Mouse (Mus musculus) neural tube, embryonic 12.5 days (tissue): ENCODE measurements at regions not wholly inside any gene's neighbourhood (a gene's known extent, or its start where the extent isn't known, plus 50 kb on each side); places are given as distances from the start of the nearest gene placed in this dataset.

ENCODE experiments used
- ATAC-seq: fragments of 200-750 bp; cut with Nextera tagmentation; 2 replicates; pipeline ENCODE4 v1.8.0; 2017; ENCODE audit warnings: low read depth, mild to moderate bottlenecking, moderate TSS enrichment, moderate library complexity; ENCODE audit not compliant: low FRiP score
- H3K27ac ChIP-seq: fragments of 300-500 bp; sonication (generic); 2 replicates; pipeline ENCODE4 v1.5.1; 2016
- H3K27me3 ChIP-seq: fragments of 300-500 bp; sonication (generic); replicated peaks from 2 replicates; pipeline ENCODE4 v1.6.1; 2016; ENCODE audit warnings: mild to moderate bottlenecking
- H3K36me3 ChIP-seq: fragments of 300-500 bp; sonication (generic); 2 replicates; pipeline ENCODE4 v1.6.1; 2016; ENCODE audit warnings: mild to moderate bottlenecking
- H3K4me1 ChIP-seq: fragments of 300-500 bp; sonication (generic); 2 replicates; pipeline ENCODE4 v1.6.1; 2016
- H3K4me2 ChIP-seq: fragments of 300-500 bp; sonication (generic); replicated peaks from 2 replicates; pipeline ENCODE4 v1.6.1; 2016; ENCODE audit warnings: mild to moderate bottlenecking
- H3K4me3 ChIP-seq: fragments of 300-500 bp; sonication (generic); 2 replicates; pipeline ENCODE4 v1.5.1; 2016
- H3K9ac ChIP-seq: fragments of 300-500 bp; sonication (generic); 2 replicates; pipeline ENCODE4 v1.6.1; 2016; ENCODE audit warnings: mild to moderate bottlenecking
- H3K9me3 ChIP-seq: fragments of 300-500 bp; sonication (generic); 2 replicates; pipeline ENCODE4 v1.6.1; 2016; ENCODE audit warnings: mild to moderate bottlenecking
- WGBS: fragments of 180-500 bp; shearing (Covaris S2); methylation state at CpG from one replicate; pipeline ENCODE4 v1.1.7; 2016; 5-methylcytosine and 5-hydroxymethylcytosine counted together

DNA sequence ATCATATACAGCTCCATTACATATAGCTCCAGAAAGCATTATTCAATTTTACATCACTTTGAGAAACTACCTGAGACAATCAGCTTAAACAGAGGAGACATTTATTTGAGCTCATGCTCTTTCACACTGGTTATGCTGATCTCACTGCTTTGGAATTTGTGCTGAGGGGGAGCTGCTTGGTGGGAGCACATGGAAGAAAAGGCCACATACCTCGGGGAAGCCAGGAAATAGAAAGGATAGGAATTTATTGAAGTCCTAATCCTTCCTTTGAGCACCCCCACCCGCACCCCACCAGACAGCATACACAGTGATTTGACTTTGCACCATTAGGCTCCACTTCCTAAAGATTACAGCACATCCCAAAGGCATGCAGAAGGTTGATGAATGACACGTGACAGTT is 296.0 kb upstream of the Slc35b3 start:
- Histone ChIP-seq H3K4me1 (no peaks in the 10 kb centered on the region), H3K27ac (no peak overlapping the region), H3K4me2 (no peak overlapping the region), H3K27me3 (no peaks in the 10 kb centered on the region), H3K4me3 (no peak overlapping the region), H3K9ac (no peak overlapping the region), H3K36me3 (no peaks in the 10 kb centered on the region), H3K9me3 (no peaks in the 10 kb centered on the region)
- 59% methylated on average over 3 of the region's 3 CpGs for WGBS
- no peak for ATAC-seq

GRCm38 (mm10) chr13:39255338-39255737 is 294.7 kb upstream of the Slc35b3 start:
- WGBS: 83% methylated on average over 3 of the region's 3 CpGs
- Histone ChIP-seq H3K27ac (no peak overlapping the region), H3K9ac (no peak overlapping the region), H3K27me3 (no peaks in the 10 kb centered on the region), H3K4me1 (no peaks in the 10 kb centered on the region), H3K4me2 (no peak overlapping the region), H3K36me3 (no peaks in the 10 kb centered on the region), H3K4me3 (no peak overlapping the region), H3K9me3 (no peaks in the 10 kb centered on the region)
- ATAC-seq: no peak

- no peak for ATAC-seq
These were observed 291.9 kb upstream of the Slc35b3 start for GRCm38 (mm10) chr13:39252591-39252990.

DNA sequence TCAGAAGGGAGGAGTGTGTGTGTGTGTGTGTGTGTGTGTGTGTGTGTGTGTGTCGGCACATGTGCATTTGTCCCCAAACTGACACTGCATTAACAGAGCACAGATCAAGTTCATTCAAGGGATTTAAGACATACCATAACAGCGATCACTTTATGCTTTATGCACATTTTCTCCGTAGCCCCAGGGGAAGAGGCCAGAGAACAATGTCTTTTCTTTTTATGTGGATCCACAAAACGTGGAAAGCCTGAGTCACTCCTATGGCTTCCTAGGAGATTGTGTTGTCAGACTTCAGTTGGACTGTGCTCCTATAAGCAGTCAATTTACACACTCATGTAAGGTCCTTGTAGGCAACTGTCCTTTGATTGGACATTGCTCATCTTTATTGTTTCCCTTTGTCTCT is 289.4 kb upstream of the Slc35b3 start:
- no peak overlapping the region for H3K27ac ChIP-seq
- H3K27me3 ChIP-seq: no peaks in the 10 kb centered on the region
- no peaks in the 10 kb centered on the region for H3K36me3 ChIP-seq
- WGBS: 75% methylated on average over 4 of the region's 4 CpGs
- no peak for ATAC-seq
- H3K9ac ChIP-seq: no peak overlapping the region
- H3K9me3 ChIP-seq: no peaks in the 10 kb centered on the region
- H3K4me3 ChIP-seq: no peak overlapping the region
- no peak overlapping the region for H3K4me2 ChIP-seq
- no peaks in the 10 kb centered on the region for H3K4me1 ChIP-seq

More at GRCm38 (mm10) chr13:39252591-39252990, 291.9 kb upstream of the Slc35b3 start:
- Histone ChIP-seq H3K4me3 (no peak overlapping the region), H3K27me3 (no peaks in the 10 kb centered on the region), H3K9me3 (no peaks in the 10 kb centered on the region), H3K4me1 (no peaks in the 10 kb centered on the region), H3K27ac (no peak overlapping the region), H3K4me2 (no peak overlapping the region), H3K36me3 (no peaks in the 10 kb centered on the region), H3K9ac (no peak overlapping the region)
- WGBS: 90% methylated on average over 3 of the region's 3 CpGs

DNA sequence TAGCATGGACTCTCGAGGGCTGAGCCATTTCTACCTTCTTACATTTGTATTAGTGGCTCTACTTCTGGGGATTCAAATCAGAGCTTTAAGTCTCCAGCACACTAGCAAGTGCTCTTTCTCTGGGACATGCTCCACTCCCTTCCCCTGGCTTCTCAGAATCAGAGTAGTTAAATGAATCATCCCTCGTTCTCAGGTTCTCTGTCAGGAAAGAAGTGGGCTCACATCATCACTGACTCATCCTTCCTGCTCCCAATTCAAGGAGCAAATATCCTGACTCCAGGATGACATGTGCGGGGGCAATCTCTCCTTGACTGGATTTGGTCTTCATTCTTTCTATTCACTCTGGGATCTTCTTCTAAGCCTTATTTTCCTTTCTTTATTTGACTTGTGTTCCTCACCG is 266.2 kb upstream of the Slc35b3 start:
- no peaks in the 10 kb centered on the region for H3K36me3 ChIP-seq
- no peaks in the 10 kb centered on the region for H3K27me3 ChIP-seq
- no peak overlapping the region for H3K27ac ChIP-seq
- H3K4me1 ChIP-seq: no peaks in the 10 kb centered on the region
- H3K9me3 ChIP-seq: no peaks in the 10 kb centered on the region
- H3K4me2 ChIP-seq: no peak overlapping the region
- no peak overlapping the region for H3K9ac ChIP-seq
- no peak for ATAC-seq
- 83% methylated on average over 4 of the region's 4 CpGs for WGBS
- H3K4me3 ChIP-seq: no peak overlapping the region

DNA sequence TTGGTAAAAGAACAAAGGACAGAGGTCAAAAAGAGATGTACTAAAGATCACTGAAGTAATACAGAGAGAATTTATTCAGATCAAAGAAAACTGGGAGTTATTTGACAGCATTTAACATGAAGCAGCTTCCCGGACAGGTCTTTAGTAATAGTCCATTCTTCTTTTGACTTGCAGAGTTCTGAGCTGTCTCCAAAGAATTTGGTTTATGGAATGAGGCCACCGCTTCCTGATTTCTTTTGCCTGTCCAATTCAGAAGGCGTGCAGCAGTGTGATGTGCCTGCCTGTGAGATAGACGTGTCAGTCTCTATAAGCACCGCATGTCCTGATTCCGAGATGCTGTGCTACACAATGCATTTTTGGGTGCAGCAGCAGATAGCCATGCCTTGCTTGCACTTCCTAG is 265.0 kb upstream of the Slc35b3 start:
- 86% methylated on average over 6 of the region's 6 CpGs for WGBS
- no peak overlapping the region for H3K4me3 ChIP-seq
- H3K9ac ChIP-seq: no peak overlapping the region

GRCm38 (mm10) chr13:39211076-39211475 is 250.4 kb upstream of the Slc35b3 start:
- no peak for ATAC-seq
- H3K4me1 ChIP-seq: no peaks in the 10 kb centered on the region
- no peaks in the 10 kb centered on the region for H3K27me3 ChIP-seq
- H3K4me2 ChIP-seq: no peak overlapping the region
- H3K36me3 ChIP-seq: no peaks in the 10 kb centered on the region
- no peaks in the 10 kb centered on the region for H3K9me3 ChIP-seq
- WGBS: 91% methylated on average over 8 of the region's 8 CpGs
- H3K4me3 ChIP-seq: no peak overlapping the region
- H3K27ac ChIP-seq: no peak overlapping the region
- H3K9ac ChIP-seq: no peak overlapping the region

More for the DNA sequence above, 265.0 kb upstream of the Slc35b3 start:
- Histone ChIP-seq H3K9me3 (no peaks in the 10 kb centered on the region), H3K27me3 (no peaks in the 10 kb centered on the region), H3K4me2 (no peak overlapping the region), H3K36me3 (no peaks in the 10 kb centered on the region), H3K4me1 (no peaks in the 10 kb centered on the region), H3K27ac (no peak overlapping the region)
- ATAC-seq: no peak

GRCm38 (mm10) chr13:39183715-39184179 is 223.1 kb upstream of the Slc35b3 start:
- no peaks in the 10 kb centered on the region for H3K9me3 ChIP-seq
- H3K36me3 ChIP-seq: no peaks in the 10 kb centered on the region
- H3K9ac ChIP-seq: no peak overlapping the region
- no peak overlapping the region for H3K4me3 ChIP-seq
- 57% methylated on average over 2 of the region's 2 CpGs for WGBS
- ATAC-seq: no peak
- no peaks in the 10 kb centered on the region for H3K27me3 ChIP-seq
- H3K27ac ChIP-seq: no peak overlapping the region
- H3K4me1 ChIP-seq: no peaks in the 10 kb centered on the region
- H3K4me2 ChIP-seq: no peak overlapping the region

GRCm38 (mm10) chr13:39161980-39162379 is 201.3 kb upstream of the Slc35b3 start:
- no peak overlapping the region for H3K9ac ChIP-seq
- WGBS: 58% methylated on average over 2 of the region's 2 CpGs
- no peaks in the 10 kb centered on the region for H3K27me3 ChIP-seq
- no peak for ATAC-seq
- no peak overlapping the region for H3K4me2 ChIP-seq
- no peaks in the 10 kb centered on the region for H3K4me1 ChIP-seq
- H3K27ac ChIP-seq: no peak overlapping the region
- H3K9me3 ChIP-seq: no peaks in the 10 kb centered on the region
- no peaks in the 10 kb centered on the region for H3K36me3 ChIP-seq
- no peak overlapping the region for H3K4me3 ChIP-seq

GRCm38 (mm10) chr13:39127942-39128341 is 167.3 kb upstream of the Slc35b3 start:
- Histone ChIP-seq H3K27ac (no peak overlapping the region), H3K36me3 (no peaks in the 10 kb centered on the region), H3K4me3 (no peak overlapping the region), H3K4me2 (no peak overlapping the region), H3K9me3 (no peaks in the 10 kb centered on the region), H3K27me3 (no peaks in the 10 kb centered on the region), H3K4me1 (no peaks in the 10 kb centered on the region), H3K9ac (no peak overlapping the region)
- no peak for ATAC-seq
- WGBS: 92% methylated on average over 1 of the region's 1 CpGs

DNA sequence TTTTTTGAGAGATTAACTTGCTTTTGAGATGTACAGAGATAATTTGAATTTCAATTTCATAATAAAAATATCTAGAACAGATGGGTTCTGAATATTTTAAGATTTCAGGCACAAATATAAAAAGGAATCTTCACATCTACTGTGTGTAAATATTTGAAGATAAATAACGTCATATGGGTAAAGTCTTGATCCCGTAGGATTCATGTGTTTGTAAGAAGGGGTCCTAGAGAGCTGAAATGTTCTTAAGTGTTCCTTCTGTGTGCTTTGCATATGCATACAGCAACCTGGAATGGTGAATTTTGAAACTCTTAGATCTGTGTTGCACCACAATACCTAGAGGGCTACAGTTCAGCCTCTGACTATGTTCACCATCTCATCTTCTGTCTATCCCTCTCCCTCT is 131.4 kb upstream of the Slc35b3 start:
- H3K27ac ChIP-seq: no peak overlapping the region
- no peak overlapping the region for H3K4me2 ChIP-seq
- H3K9ac ChIP-seq: no peak overlapping the region
- H3K4me1 ChIP-seq: no peaks in the 10 kb centered on the region
- no peaks in the 10 kb centered on the region for H3K9me3 ChIP-seq
- no peak for ATAC-seq
- no peaks in the 10 kb centered on the region for H3K36me3 ChIP-seq
- 95% methylated on average over 2 of the region's 2 CpGs for WGBS
- H3K27me3 ChIP-seq: no peaks in the 10 kb centered on the region
- no peak overlapping the region for H3K4me3 ChIP-seq

GRCm38 (mm10) chr13:39084544-39084943 is 123.9 kb upstream of the Slc35b3 start:
- no peaks in the 10 kb centered on the region for H3K27me3 ChIP-seq
- peak; percentile 85 for ATAC-seq
- no peaks in the 10 kb centered on the region for H3K36me3 ChIP-seq
- no peaks in the 10 kb centered on the region for H3K9me3 ChIP-seq
- no peak overlapping the region for H3K4me2 ChIP-seq
- H3K4me1 ChIP-seq: no peaks in the 10 kb centered on the region
- 45% methylated on average over 5 of the region's 5 CpGs for WGBS
- H3K9ac ChIP-seq: no peak overlapping the region
- no peak overlapping the region for H3K27ac ChIP-seq
- no peak overlapping the region for H3K4me3 ChIP-seq

- Histone ChIP-seq H3K4me2 (no peak overlapping the region), H3K27ac (no peak overlapping the region), H3K9ac (no peak overlapping the region), H3K9me3 (no peaks in the 10 kb centered on the region), H3K4me3 (no peak overlapping the region), H3K36me3 (no peaks in the 10 kb centered on the region), H3K27me3 (no peaks in the 10 kb centered on the region), H3K4me1 (no peaks in the 10 kb centered on the region)
- WGBS: 77% methylated on average over 2 of the region's 2 CpGs
- ATAC-seq: no peak
These were observed 113.5 kb upstream of the Slc35b3 start for GRCm38 (mm10) chr13:39074211-39074610.
